Mouse (Mus musculus) MN1 (cell line): ENCODE data around the gene Chtf18.
"Not testable (repeated sequence)": the region's sequence is repeated elsewhere in the genome, so short reads cannot be mapped to it uniquely, and the experiment has no call there.

Experiments
- DNase-seq: peaks from one replicate; pipeline ENCODE4 v3.0.0-alpha.2; 2016; ENCODE audit warnings: low spot score

The Chtf18 gene

GRCm38 (mm10) chr17:25727265-25728008, at the start of gene Chtf18, which contains the start of gene Rpusd1:
Chtf18 (minus strand) TSS chr17:25727419.
Rpusd1 (plus strand) TSS chr17:25727670.
- DNase-seq = peak; percentile 100

- no peak for DNase-seq
Observed at GRCm38 (mm10) chr17:25775318-25776062, 48.3 kb upstream of the Chtf18 start.

DNA sequence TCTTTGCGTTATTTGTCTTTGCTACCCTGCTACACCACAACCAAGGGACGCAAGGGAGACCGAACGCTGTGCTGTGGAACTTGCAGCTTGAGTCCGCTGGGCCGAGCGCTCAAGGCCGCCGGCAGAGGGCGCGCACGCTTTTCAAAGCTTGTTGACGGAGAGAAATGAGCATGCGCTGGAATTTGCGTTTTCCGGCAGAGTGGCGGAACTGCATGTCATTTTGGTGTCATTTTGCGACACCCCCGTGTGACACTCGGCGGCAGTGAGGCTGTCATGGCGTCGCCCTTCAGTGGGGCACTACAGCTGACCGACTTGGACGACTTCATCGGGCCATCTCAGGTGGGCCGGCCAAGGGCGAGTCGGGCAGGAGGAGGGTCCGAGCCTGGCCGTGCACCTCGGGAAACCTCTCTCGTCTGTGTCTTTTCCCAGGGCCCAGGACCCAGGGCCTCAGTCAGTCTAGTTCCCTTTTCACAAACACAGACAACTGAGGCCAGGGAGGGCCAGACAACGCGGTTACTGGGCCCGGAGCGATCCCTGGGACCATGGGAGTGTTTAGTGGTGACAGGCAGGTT, 46.4 kb upstream of the Chtf18 start, which contains the start of gene Narfl:
Gene Narfl (plus strand): TSS at position 228 of the 572 bp plus-strand sequence.
- DNase-seq = peak; percentile 99

DNA sequence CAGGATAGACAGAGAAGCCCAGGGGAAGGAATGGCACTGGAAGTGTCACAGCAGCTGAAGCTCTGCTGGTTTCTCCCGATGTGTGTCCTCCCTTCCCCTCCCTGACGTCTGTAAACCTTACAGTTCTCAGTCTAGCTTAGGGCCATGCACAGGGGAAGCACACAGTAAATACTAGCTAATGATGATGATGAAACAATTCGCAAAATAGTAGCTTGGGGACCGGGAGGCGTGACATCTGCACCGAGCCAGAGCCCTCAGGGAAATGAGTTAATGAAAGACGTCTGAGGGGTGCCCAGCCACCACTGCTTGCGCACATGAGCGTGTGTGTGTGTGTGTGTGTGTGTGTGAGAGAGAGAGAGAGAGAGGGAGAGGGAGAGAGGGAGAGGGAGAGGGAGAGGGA, 42.1 kb upstream of the Chtf18 start:
- DNase-seq = peak; percentile 80

DNA sequence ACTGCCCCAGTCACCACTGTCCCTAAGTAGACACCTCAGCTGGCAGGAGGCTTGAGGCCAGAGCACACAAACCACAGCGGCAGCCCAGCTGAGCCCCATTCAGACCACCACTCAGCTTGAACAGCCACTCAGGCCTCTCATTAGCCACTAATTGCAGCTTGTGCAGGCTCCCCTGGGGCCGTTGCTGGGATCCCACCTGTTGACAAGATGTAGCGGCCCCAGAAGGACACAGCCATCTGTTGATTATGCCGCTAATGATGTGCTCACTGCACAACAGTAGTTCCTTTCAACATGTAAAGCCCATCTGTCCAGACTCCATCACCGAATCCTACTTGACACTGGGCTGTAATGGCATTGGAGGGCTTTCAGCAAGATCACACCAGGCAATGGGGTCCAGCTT, 38.7 kb upstream of the Chtf18 start:
- DNase-seq = no peak

DNA sequence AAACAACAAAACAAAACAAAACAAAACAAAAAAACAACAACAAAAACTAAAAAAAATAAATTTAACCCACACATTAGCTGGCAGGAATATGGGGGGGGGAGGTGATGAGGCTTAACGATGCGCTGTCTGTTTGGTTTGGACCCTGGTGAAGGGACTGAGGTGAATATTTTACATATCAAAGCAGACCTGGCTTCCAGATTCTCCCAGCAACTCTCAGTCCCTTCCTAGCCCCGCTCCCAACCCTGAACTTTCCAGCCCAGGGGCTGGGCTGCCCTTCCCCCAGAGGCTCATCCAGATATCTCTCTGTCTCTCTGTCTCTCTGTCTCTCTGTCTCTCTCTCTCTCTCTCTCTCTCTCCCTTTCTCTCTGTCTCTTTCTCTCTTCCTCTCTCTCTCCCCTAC, 35.4 kb upstream of the Chtf18 start:
- DNase-seq = no peak

DNA sequence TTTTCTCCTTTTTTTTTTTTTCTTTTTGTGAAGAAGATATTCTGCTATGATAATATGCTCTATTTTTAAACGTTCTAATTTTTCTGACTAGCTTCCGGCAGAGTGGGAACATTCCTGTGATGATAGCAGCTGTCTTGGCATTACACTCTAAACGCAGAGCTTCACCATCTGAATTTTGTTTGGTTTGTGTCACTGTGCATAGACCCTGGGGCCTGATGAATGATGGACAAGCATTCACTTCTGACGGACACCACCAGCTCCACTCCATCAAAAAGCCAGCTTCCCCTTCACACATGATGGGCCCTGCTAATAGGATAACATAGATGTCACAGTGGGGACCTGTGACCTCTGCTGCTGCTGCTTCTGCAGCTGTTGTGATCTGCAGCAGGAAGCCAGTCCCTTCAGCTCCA, 34.3 kb upstream of the Chtf18 start:
- no peak for DNase-seq

GRCm38 (mm10) chr17:25760148-25760547, 32.9 kb upstream of the Chtf18 start:
- no peak for DNase-seq

DNA sequence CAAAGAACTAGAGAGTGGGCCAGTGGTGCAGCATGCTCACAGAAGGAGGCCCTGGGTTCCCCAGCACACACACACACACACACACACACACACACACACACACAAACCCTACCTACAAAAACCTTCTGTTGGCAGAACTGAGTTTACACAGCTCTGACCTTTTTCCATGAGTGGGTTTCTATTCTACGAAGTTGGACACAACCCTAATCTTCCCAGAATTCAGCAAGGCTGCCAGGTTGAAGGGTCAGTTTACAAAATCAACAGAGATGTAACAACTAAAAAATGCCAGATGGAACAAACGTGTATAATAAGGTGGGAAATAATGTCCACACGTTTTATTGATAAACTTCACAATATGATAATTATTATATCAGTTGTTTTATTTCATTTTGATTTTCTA, 30.5 kb upstream of the Chtf18 start:
- no peak for DNase-seq

DNA sequence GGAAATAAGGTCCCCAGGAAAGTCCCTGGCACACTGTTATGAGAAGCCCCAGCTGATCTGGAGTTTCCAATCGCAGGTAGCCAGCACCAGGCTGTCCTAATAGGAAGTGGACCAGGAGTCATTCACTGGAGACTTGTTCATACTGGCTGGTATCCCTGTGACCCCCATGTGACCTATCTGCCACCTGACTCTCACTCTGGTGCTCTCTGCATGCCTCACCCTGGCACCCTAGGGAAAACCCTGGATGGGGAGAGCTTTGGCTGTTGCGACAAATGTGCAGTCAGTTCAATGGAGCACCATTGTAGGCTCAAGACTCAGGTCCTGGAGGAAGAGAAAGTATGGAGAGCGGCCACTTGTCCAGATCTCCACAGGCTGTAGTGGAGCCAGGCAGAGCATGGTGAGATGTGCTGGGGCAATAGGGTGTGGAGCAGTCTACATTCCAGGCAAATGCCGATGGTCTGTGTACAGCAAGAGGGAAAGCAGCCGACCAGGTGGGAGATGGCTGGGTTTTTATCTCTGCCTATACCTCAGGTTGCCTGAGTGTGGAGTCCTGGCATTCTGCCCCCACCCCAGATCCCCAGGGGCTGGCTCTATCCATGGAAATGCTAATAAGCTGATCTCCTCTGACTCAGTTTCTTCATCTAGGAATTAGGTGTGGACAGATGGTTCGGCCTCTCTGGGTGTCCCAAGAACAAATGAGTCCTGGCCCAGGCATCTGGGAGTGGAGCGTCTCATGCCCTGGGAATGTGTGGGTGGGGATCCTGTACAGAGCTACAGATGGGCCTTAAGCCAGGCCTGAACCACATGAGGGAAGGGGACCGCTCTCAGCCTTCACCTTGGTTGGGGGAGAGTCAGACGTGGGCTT, 29.4 kb upstream of the Chtf18 start:
- no peak for DNase-seq

DNA sequence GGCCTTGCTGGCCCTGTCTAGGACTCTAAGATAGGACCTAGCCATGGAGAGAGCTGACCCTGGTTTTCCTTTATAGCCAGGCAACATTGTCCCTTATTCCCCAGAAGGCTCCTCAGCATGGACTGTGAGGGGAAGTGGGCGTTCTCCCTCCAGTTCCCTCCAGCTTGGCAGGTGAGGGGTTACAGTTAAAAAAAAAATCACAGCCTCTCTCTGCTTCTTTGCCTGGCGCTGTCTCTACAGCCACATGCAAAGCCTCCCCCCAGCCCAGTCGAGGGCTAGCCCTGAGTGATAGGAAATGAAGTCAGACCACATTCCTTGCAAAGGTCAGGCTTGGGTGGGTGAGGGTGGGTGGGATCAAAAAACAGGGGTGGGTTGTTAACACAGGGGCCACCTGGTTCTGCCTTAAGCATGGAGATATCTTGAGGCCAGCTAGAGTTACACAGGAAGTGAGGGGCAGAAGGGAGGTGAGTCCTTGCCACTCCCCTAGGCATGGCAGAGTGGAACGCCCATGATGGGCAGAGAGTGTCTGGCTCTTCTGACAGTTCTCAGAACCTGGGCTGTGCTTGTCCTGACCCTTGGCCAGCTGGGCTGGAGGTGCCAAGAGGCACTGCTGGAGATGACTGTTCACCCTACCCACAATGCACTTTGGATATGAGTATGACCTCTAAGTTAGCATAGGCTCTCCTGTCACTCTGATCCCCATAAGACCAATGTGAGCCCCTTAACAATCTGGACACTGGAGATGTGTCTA, 28.6 kb upstream of the Chtf18 start:
- DNase-seq = no peak

GRCm38 (mm10) chr17:25755086-25755485, 27.9 kb upstream of the Chtf18 start:
- no peak for DNase-seq

DNA sequence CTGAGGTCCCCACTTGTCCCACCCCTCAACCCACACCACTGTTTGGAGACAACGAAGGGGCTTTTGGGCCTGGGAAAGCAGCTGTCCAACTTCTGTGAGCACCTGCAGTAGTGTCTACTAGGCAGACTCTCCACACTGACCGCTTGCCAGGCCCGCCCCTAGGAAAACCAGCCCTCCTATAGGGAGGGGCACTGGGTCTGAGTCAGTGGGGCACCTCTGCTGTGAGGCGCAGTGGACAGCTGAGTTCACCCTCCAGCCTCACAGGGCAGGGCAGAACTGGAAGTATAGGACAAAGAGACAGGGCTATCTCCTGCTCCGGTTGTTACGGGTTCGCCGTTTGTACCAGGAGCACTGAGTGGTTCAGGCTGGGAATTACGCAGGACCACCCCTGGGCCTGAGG, 27.0 kb upstream of the Chtf18 start, which contains the start of gene Msln:
Gene Msln (minus strand): TSS at position 138 of the 400 bp plus-strand sequence.
- no peak for DNase-seq

GRCm38 (mm10) chr17:25751446-25751845, 24.2 kb upstream of the Chtf18 start:
- peak; percentile 86 for DNase-seq

DNA sequence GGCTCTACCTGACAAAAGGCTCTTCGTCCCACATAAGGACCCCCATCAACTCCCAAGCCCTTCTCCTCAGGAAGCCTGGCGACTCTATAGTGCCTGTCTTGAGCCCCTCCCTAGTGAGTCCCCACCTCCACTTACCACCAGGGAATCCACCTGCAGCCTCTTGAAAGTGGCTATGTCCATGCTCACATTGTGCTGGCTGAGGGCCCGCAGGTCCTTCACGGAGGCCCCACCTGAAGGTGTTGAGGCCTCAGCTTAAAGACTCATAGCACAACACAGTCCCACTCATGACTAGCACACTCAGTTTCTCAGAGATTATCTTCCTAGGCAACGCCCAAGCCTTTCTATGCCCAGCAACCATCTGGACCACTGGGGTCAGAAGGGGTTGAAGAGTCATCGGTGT, 22.1 kb upstream of the Chtf18 start:
- DNase-seq = no peak

GRCm38 (mm10) chr17:25748238-25748637, 21.0 kb upstream of the Chtf18 start:
- DNase-seq = no peak

DNA sequence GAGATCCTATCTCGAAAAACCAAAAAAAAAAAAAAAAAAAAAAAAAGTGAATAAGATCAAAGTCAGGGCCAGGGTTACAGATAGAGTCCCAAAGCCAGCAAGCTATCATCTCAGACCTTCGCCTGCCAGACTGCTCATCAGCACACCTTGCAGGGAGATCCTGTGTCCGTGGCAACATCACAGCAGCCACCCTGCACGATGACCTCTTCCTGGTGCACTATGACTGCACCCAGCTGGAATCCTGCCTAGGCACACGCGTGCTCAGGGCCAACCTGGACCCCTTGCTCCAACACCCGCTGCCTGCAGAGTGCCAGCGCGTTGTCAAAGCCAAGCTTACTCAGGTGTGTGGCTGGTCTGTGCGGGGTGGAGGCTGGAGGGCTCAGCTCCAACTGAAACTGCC, 17.1 kb upstream of the Chtf18 start:
- no peak for DNase-seq

- no peak for DNase-seq
Observed at GRCm38 (mm10) chr17:25743831-25744230, 16.6 kb upstream of the Chtf18 start.

DNA sequence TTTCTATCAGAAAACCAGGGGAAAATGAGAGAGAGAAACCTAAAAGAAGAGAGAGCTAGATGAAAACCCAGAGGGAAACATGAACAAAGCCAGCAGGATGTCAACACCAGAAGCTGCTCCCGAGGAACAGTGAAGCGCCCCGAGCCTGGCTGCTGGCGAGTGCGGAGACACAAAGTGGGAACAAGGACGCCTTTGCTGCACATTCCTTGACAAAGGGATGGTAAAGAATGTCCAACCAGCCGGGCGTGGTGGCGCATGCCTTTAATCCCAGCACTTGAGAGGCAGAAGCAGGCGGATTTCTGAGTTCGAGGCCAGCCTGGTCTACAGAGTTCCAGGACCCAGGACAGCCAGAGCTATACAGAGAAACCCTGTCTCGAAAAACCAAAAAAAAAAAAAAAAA, 14.3 kb upstream of the Chtf18 start:
- not testable (repeated sequence) for DNase-seq

DNA sequence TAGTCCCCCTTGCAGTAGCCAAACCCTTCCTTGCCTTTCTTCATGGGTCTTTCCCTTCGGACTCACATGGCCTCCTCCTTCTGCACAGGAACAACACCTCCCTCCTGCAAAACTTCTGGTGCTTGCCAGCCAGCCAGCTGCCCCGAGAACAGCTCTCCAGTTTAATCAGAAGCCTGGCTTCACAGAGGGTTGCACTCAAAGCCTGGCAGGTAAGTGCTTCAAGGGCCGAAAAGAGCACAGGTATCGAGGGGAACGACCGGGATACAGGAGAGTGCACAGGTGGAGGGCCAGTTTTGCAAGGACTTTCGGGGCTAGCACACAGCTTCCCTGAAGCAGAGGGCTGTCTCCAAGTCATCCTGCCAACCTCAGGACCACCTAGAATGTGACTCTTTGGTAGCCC, 11.6 kb upstream of the Chtf18 start:
- no peak for DNase-seq

DNA sequence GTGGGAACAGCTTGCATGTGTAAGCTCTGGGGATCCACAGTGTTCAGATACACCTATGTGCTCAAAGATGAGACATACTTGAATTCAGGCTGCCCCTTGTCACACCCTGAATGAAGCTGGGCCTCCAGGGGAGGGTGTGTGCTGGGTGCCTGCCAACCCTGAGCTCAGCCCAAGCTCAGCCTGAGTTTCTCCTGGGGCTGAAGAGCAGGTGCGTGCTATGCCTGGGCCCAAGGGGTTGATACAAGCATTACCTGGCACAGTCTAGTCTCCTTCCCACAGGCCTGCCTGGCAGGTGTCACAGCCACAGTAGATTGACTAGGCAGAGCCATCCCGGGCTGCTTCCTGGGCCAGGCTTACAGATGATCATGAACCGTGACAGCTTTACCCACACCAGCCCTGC, 8.5 kb upstream of the Chtf18 start, which contains the start of gene Mslnl:
Gene Mslnl (plus strand): TSS at position 298 of the 400 bp plus-strand sequence.
- no peak for DNase-seq
